Mouse (Mus musculus) megakaryocyte, embryonic 14.5 days (primary cell): Measurements from ENCODE around the gene Cd47.

Experiments used
- FLI1 ChIP-seq: IDR thresholded peaks from 2 replicates; pipeline ENCODE4 v1.6.1; 2012; ENCODE audit warnings: low read length, inconsistent platforms, mixed read lengths
- GATA1 ChIP-seq: IDR thresholded peaks from 3 replicates; pipeline ENCODE4 v1.6.1; 2012; ENCODE audit warnings: mixed read lengths, low read length, inconsistent platforms, borderline replicate concordance

- TF ChIP-seq GATA1 (no peak), FLI1 (no peak)
These were observed 91.9 kb downstream of the Cd47 start for GRCm38 (mm10) chr16:49892252-49892651.
